Mouse (Mus musculus): ENCODE data around the gene Vamp5. TPM values are rescaled to one million over a fixed set of nuclear protein-coding genes. Genes with fewer than 3 reads are reported as not detected.

Gene Vamp5
- polyA plus RNA-seq (2012; rRNA removed) = 24.6 and 38.9 TPM in 2 replicates

GRCm38 (mm10) chr6:72380131-72380770 is at the start of gene Vamp5:
Gene Vamp5 (minus strand): TSS chr6:72380468.

GRCm38 (mm10) chr6:72414076-72414756 is 33.9 kb upstream of the Vamp5 start, which contains the start of gene Ggcx:
Gene Ggcx (plus strand): TSS chr6:72414308.

GRCm38 (mm10) chr6:72389941-72390771 is 9.9 kb upstream of the Vamp5 start, which contains the start of gene Vamp8:
Gene Vamp8 (minus strand): TSS chr6:72390703.

GRCm38 (mm10) chr6:72366844-72367443 is 13.3 kb downstream of the Vamp5 start, which contains the start of gene Rnf181:
Gene Rnf181 (minus strand): TSS chr6:72366956.

GRCm38 (mm10) chr6:72355066-72355911 is 25.0 kb downstream of the Vamp5 start, which contains the start of gene Tmem150a:
Gene Tmem150a (plus strand): TSS chr6:72355447.

GRCm38 (mm10) chr6:72347166-72347941 is 32.9 kb downstream of the Vamp5 start, which contains the start of gene 0610030E20Rik:
Gene 0610030E20Rik (plus strand): TSS chr6:72347317.

GRCm38 (mm10) chr6:72345074-72345567 is 35.1 kb downstream of the Vamp5 start, which contains the start of gene Usp39:
Gene Usp39 (minus strand): TSS chr6:72345184.

Other genes starting within 250 kb of the Vamp5 start
- gene Atoh8, start 144.9 kb downstream of the Vamp5 start, polyA plus RNA-seq (2012; rRNA removed) = 22.5 and 23.5 TPM in 2 replicates
- gene Sftpb, start 75.9 kb downstream of the Vamp5 start, polyA plus RNA-seq (2012; rRNA removed) = 0.70 and 1.3 TPM in 2 replicates
- gene Usp39, start 35.3 kb downstream of the Vamp5 start, polyA plus RNA-seq (2012; rRNA removed) = 21.4 and 22.0 TPM in 2 replicates
- 20.0 and 22.8 TPM in 2 replicates for gene 0610030E20Rik, start 33.2 kb downstream of the Vamp5 start, polyA plus RNA-seq (2012; rRNA removed)
- 60.2 and 70.6 TPM in 2 replicates for gene Tmem150a, start 25.0 kb downstream of the Vamp5 start, polyA plus RNA-seq (2012; rRNA removed)
- gene Rnf181, start 13.5 kb downstream of the Vamp5 start, polyA plus RNA-seq (2012; rRNA removed) = 118 TPM in 2 replicates
- 75.9 and 104 TPM in 2 replicates for gene Vamp8, start 10.2 kb upstream of the Vamp5 start, polyA plus RNA-seq (2012; rRNA removed)
- gene Ggcx, start 33.8 kb upstream of the Vamp5 start, polyA plus RNA-seq (2012; rRNA removed) = 26.2 and 28.1 TPM in 2 replicates
- 88.6 and 104 TPM in 2 replicates for gene Mat2a, start 59.1 kb upstream of the Vamp5 start, polyA plus RNA-seq (2012; rRNA removed)
- 0.28 and 0.53 TPM in 2 replicates for gene Sh2d6, start 141.2 kb upstream of the Vamp5 start, polyA plus RNA-seq (2012; rRNA removed)
- 64.9 and 70.2 TPM in 2 replicates for gene Capg, start 163.9 kb upstream of the Vamp5 start, polyA plus RNA-seq (2012; rRNA removed)
- gene Elmod3, start 217.9 kb upstream of the Vamp5 start, polyA plus RNA-seq (2012; rRNA removed) = 16.1 and 24.5 TPM in 2 replicates
- 37.3 and 42.3 TPM in 2 replicates for gene Retsat, start 218.0 kb upstream of the Vamp5 start, polyA plus RNA-seq (2012; rRNA removed)
- gene Tgoln1, start 236.5 kb upstream of the Vamp5 start, polyA plus RNA-seq (2012; rRNA removed) = 31.9 and 32.2 TPM in 2 replicates

All from ovary, adult 2 months (tissue).